Mouse (Mus musculus): Measurements from ENCODE around the gene Vgll4. TPM values are rescaled to one million over a fixed set of nuclear protein-coding genes. Genes with fewer than 3 reads are reported as not detected.

Vgll4 gene
- polyA plus RNA-seq, 1 experiment from 2014 or later: 51.6 TPM

DNA sequence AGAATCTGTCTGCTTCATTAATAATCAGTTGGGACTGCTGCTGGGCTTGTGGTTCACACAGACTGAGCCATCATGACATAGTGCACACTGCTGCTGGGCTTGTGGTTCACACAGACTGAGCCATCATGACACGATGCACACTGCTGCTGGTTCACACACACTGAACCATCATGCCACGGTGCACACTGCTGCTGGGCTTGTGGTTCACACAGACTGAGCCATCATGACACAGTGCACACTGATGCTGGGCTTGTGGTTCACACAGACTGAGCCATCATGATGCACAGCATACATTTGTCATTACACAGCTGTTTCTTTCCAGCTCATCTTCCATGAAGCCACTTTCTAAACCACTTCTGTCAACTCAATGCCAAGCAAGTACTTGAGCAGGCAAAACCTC is 30.1 kb downstream of the Vgll4 start:
- Histone ChIP-seq H3K36me3 (ENCODE audit: control insufficient read depth, insufficient read depth, low read length) (no peaks in the 10 kb centered on the region), H3K4me2 (no peak overlapping the region)

DNA sequence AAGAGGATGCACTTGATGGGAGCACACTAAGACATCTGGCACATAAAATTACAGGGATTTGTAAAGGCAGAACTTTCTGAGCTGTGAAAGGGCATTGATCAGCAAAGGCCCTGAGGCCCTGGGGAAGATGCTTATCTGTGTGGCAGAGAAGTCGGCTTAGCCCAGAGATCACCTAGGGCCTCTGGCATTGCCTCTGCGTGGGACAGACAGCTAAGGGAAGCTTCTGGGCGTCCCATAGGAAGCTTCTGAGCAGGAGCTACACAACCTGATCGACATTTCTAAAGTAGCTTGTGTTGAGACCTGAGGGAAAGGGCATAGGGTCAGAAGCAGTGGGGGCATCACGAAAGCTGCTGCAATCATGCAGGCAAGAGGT is 32.9 kb downstream of the Vgll4 start:
- no peak for ATAC-seq (replicated peaks; ENCODE audit: insufficient number of reproducible peaks, low FRiP score, low TSS enrichment)
- Histone ChIP-seq H3K9ac (ENCODE audit: low read depth, low read length) (no peak overlapping the region), H3K27me3 (ENCODE audit: control insufficient read depth, insufficient read depth, low read length) (peaks cover 2% of the 10 kb centered on the region; the same call in 1 of the 2 replicates), H3K27ac (ENCODE audit: low read depth, low read length) (no peak overlapping the region), H3K9me3 (replicated peaks; ENCODE audit: control insufficient read depth, low read length) (no peaks in the 10 kb centered on the region), H3K4me1 (ENCODE audit: control insufficient read depth, insufficient read depth, low read length) (no peaks in the 10 kb centered on the region), H3K36me3 (ENCODE audit: control insufficient read depth, insufficient read depth, low read length) (no peaks in the 10 kb centered on the region), H3K4me3 (ENCODE audit: low read depth, low read length) (no peak overlapping the region), H3K4me2 (no peak overlapping the region)
- WGBS (ENCODE audit: insufficient replicate concordance): 77% methylated on average over 5 of the region's 5 CpGs

More for the DNA sequence above, 30.1 kb downstream of the Vgll4 start:
- Histone ChIP-seq H3K27me3 (ENCODE audit: control insufficient read depth, insufficient read depth, low read length) (no peaks in the 10 kb centered on the region), H3K9ac (ENCODE audit: low read depth, low read length) (no peak overlapping the region), H3K4me3 (ENCODE audit: low read depth, low read length) (no peak overlapping the region), H3K27ac (ENCODE audit: low read depth, low read length) (no peak overlapping the region), H3K4me1 (ENCODE audit: control insufficient read depth, insufficient read depth, low read length) (no peaks in the 10 kb centered on the region), H3K9me3 (replicated peaks; ENCODE audit: control insufficient read depth, low read length) (no peaks in the 10 kb centered on the region)
- ATAC-seq (replicated peaks; ENCODE audit: insufficient number of reproducible peaks, low FRiP score, low TSS enrichment): no peak
- 90% methylated on average over 2 of the region's 2 CpGs for WGBS (ENCODE audit: insufficient replicate concordance)

DNA sequence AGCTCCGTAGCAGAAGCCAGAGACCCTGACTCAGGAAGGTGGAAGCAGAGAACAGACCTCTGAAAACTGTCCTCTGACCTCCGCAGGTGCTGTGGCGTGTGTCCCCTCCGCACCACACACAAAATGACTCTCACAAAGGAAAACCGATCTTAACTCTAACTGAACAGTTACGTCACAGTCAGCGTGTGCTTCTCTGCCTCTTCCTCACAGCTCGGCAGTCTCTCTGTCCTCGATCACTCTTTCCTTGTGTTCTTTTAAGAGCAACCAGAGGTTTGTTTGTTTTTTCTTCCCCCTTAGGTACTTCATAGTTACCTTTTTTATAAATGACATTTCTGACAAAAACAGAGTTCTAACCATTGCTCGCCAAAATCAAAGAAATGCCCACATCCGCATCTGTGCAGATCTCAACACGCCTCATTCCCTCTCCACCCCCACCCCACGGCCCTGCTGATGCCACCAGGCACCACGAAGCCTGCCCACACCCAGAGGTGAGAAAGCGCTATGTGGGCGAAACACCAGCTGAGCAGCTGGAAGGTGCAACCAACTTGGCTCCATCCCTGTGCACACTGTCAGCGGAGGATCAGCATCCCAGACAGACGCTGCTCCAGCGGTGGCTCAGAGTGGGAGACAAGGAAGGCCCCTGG is 33.4 kb downstream of the Vgll4 start:
- 74% methylated on average over 19 of the region's 19 CpGs for WGBS (ENCODE audit: insufficient replicate concordance)
- H3K4me3 ChIP-seq (ENCODE audit: low read depth, low read length): no peak overlapping the region
- no peak overlapping the region for H3K4me2 ChIP-seq
- no peak for ATAC-seq (replicated peaks; ENCODE audit: insufficient number of reproducible peaks, low FRiP score, low TSS enrichment)
- no peaks in the 10 kb centered on the region for H3K36me3 ChIP-seq (ENCODE audit: control insufficient read depth, insufficient read depth, low read length)
- H3K9me3 ChIP-seq (replicated peaks; ENCODE audit: control insufficient read depth, low read length): no peaks in the 10 kb centered on the region
- no peaks in the 10 kb centered on the region for H3K4me1 ChIP-seq (ENCODE audit: control insufficient read depth, insufficient read depth, low read length)
- no peak overlapping the region for H3K27ac ChIP-seq (ENCODE audit: low read depth, low read length)
- H3K9ac ChIP-seq (ENCODE audit: low read depth, low read length): no peak overlapping the region
- H3K27me3 ChIP-seq (ENCODE audit: control insufficient read depth, insufficient read depth, low read length): peaks cover 2% of the 10 kb centered on the region; the same call in 1 of the 2 replicates

- no peak for ATAC-seq (replicated peaks; ENCODE audit: insufficient number of reproducible peaks, low FRiP score, low TSS enrichment)
- Histone ChIP-seq H3K36me3 (ENCODE audit: control insufficient read depth, insufficient read depth, low read length) (no peaks in the 10 kb centered on the region), H3K4me2 (no peak overlapping the region), H3K9me3 (replicated peaks; ENCODE audit: control insufficient read depth, low read length) (no peaks in the 10 kb centered on the region), H3K4me3 (ENCODE audit: low read depth, low read length) (no peak overlapping the region), H3K9ac (ENCODE audit: low read depth, low read length) (no peak overlapping the region), H3K4me1 (ENCODE audit: control insufficient read depth, insufficient read depth, low read length) (peaks cover 4% of the 10 kb centered on the region), H3K27ac (ENCODE audit: low read depth, low read length) (no peak overlapping the region), H3K27me3 (ENCODE audit: control insufficient read depth, insufficient read depth, low read length) (peaks cover 2% of the 10 kb centered on the region; the same call in 1 of the 2 replicates)
- WGBS (ENCODE audit: insufficient replicate concordance): 84% methylated on average over 3 of the region's 3 CpGs
Observed at GRCm38 (mm10) chr6:114935362-114935761, 34.4 kb downstream of the Vgll4 start.

DNA sequence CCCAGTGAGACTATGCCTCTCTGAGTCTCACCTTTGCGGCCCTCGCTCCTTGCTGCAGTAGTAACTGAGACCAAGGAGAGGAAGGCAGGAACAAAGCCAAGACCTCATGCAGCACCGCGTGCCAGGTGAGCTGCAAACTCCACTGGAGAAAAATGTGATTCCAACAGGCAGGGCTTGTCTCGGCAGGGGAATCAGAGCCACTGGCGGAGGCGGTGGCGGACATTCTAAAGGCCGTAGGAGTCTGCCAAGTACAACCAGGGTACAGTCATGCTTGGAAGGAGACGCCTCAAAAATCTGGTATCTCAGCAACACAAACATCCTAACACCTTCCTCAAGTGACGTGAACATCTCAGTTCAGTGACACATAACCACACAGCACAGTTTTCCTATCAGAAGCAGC is 35.7 kb downstream of the Vgll4 start:
- ATAC-seq (replicated peaks; ENCODE audit: insufficient number of reproducible peaks, low FRiP score, low TSS enrichment): no peak

GRCm38 (mm10) chr6:114932991-114933392 is 36.8 kb downstream of the Vgll4 start:
- Histone ChIP-seq H3K27ac (ENCODE audit: low read depth, low read length) (no peak overlapping the region), H3K27me3 (ENCODE audit: control insufficient read depth, insufficient read depth, low read length) (peaks cover 2% of the 10 kb centered on the region; the same call in 1 of the 2 replicates), H3K9ac (ENCODE audit: low read depth, low read length) (no peak overlapping the region), H3K4me1 (ENCODE audit: control insufficient read depth, insufficient read depth, low read length) (peaks cover 7% of the 10 kb centered on the region), H3K36me3 (ENCODE audit: control insufficient read depth, insufficient read depth, low read length) (no peaks in the 10 kb centered on the region), H3K9me3 (replicated peaks; ENCODE audit: control insufficient read depth, low read length) (no peaks in the 10 kb centered on the region), H3K4me3 (ENCODE audit: low read depth, low read length) (no peak overlapping the region), H3K4me2 (no peak overlapping the region)
- no peak for ATAC-seq (replicated peaks; ENCODE audit: insufficient number of reproducible peaks, low FRiP score, low TSS enrichment)
- 80% methylated on average over 3 of the region's 3 CpGs for WGBS (ENCODE audit: insufficient replicate concordance)

More for the DNA sequence above, 35.7 kb downstream of the Vgll4 start:
- H3K4me2 ChIP-seq: no peak overlapping the region
- peaks cover 2% of the 10 kb centered on the region; the same call in 1 of the 2 replicates for H3K27me3 ChIP-seq (ENCODE audit: control insufficient read depth, insufficient read depth, low read length)
- no peaks in the 10 kb centered on the region for H3K36me3 ChIP-seq (ENCODE audit: control insufficient read depth, insufficient read depth, low read length)
- H3K27ac ChIP-seq (ENCODE audit: low read depth, low read length): no peak overlapping the region
- H3K4me1 ChIP-seq (ENCODE audit: control insufficient read depth, insufficient read depth, low read length): peaks cover 7% of the 10 kb centered on the region
- H3K9me3 ChIP-seq (replicated peaks; ENCODE audit: control insufficient read depth, low read length): no peaks in the 10 kb centered on the region
- H3K4me3 ChIP-seq (ENCODE audit: low read depth, low read length): no peak overlapping the region
- 78% methylated on average over 11 of the region's 11 CpGs for WGBS (ENCODE audit: insufficient replicate concordance)
- no peak overlapping the region for H3K9ac ChIP-seq (ENCODE audit: low read depth, low read length)

GRCm38 (mm10) chr6:114932116-114932500 is 37.7 kb downstream of the Vgll4 start:
- H3K27ac ChIP-seq (ENCODE audit: low read depth, low read length): no peak overlapping the region; the same call in 1 of the 2 replicates
- no peak overlapping the region for H3K4me2 ChIP-seq
- WGBS (ENCODE audit: insufficient replicate concordance): 77% methylated on average over 5 of the region's 5 CpGs
- no peaks in the 10 kb centered on the region for H3K36me3 ChIP-seq (ENCODE audit: control insufficient read depth, insufficient read depth, low read length)
- H3K4me3 ChIP-seq (ENCODE audit: low read depth, low read length): no peak overlapping the region
- H3K4me1 ChIP-seq (ENCODE audit: control insufficient read depth, insufficient read depth, low read length): peaks cover 7% of the 10 kb centered on the region
- no peak overlapping the region for H3K9ac ChIP-seq (ENCODE audit: low read depth, low read length)
- H3K27me3 ChIP-seq (ENCODE audit: control insufficient read depth, insufficient read depth, low read length): peaks cover 2% of the 10 kb centered on the region; the same call in 1 of the 2 replicates
- H3K9me3 ChIP-seq (replicated peaks; ENCODE audit: control insufficient read depth, low read length): no peaks in the 10 kb centered on the region
- ATAC-seq (replicated peaks; ENCODE audit: insufficient number of reproducible peaks, low FRiP score, low TSS enrichment): no peak

GRCm38 (mm10) chr6:114931212-114932115 is 38.3 kb downstream of the Vgll4 start:
- no peak for ATAC-seq (replicated peaks; ENCODE audit: insufficient number of reproducible peaks, low FRiP score, low TSS enrichment)
- no peak overlapping the region for H3K4me2 ChIP-seq
- no peak overlapping the region for H3K9ac ChIP-seq (ENCODE audit: low read depth, low read length)
- peaks cover 7% of the 10 kb centered on the region for H3K4me1 ChIP-seq (ENCODE audit: control insufficient read depth, insufficient read depth, low read length)
- WGBS (ENCODE audit: insufficient replicate concordance): 68% methylated on average over 28 of the region's 28 CpGs
- H3K9me3 ChIP-seq (replicated peaks; ENCODE audit: control insufficient read depth, low read length): no peaks in the 10 kb centered on the region
- peaks cover 2% of the 10 kb centered on the region; the same call in 1 of the 2 replicates for H3K27me3 ChIP-seq (ENCODE audit: control insufficient read depth, insufficient read depth, low read length)
- no peak overlapping the region for H3K4me3 ChIP-seq (ENCODE audit: low read depth, low read length)
- no peaks in the 10 kb centered on the region for H3K36me3 ChIP-seq (ENCODE audit: control insufficient read depth, insufficient read depth, low read length)
- no peak overlapping the region; the same call in 1 of the 2 replicates for H3K27ac ChIP-seq (ENCODE audit: low read depth, low read length)

Measured in heart, embryonic 11.5 days (tissue).